Mouse (Mus musculus) midbrain, embryonic 12.5 days (tissue): ENCODE results near the gene Ltb. TPM values are rescaled to one million over a fixed set of nuclear protein-coding genes. Genes with fewer than 3 reads are reported as not detected.

Experiments used
- ATAC-seq: fragments of 200-750 bp; cut with Nextera tagmentation; 2 replicates; pipeline ENCODE4 v1.8.0; 2017; ENCODE audit warnings: low read depth, moderate TSS enrichment, moderate library complexity; ENCODE audit not compliant: low FRiP score
- H3K27ac ChIP-seq: fragments of 300-500 bp; sonication (generic); replicated peaks from 2 replicates; pipeline ENCODE4 v1.5.1; 2016; ENCODE audit warnings: mild to moderate bottlenecking
- H3K27me3 ChIP-seq: fragments of 300-500 bp; sonication (generic); 2 replicates; pipeline ENCODE4 v1.6.1; 2016; ENCODE audit warnings: mild to moderate bottlenecking
- H3K36me3 ChIP-seq: fragments of 300-500 bp; sonication (generic); 2 replicates; pipeline ENCODE4 v1.6.1; 2016
- H3K4me1 ChIP-seq: fragments of 300-500 bp; sonication (generic); 2 replicates; pipeline ENCODE4 v1.6.1; 2016
- H3K4me2 ChIP-seq: fragments of 300-500 bp; sonication (generic); replicated peaks from 2 replicates; pipeline ENCODE4 v1.6.1; 2016; ENCODE audit warnings: mild to moderate bottlenecking, moderate library complexity
- H3K4me3 ChIP-seq: fragments of 300-500 bp; sonication (generic); 2 replicates; pipeline ENCODE4 v1.5.1; 2016; ENCODE audit warnings: mild to moderate bottlenecking
- H3K9ac ChIP-seq: fragments of 300-500 bp; sonication (generic); replicated peaks from 2 replicates; pipeline ENCODE4 v1.6.1; 2016; ENCODE audit warnings: mild to moderate bottlenecking, moderate library complexity
- H3K9me3 ChIP-seq: fragments of 300-500 bp; sonication (generic); 2 replicates; pipeline ENCODE4 v1.6.1; 2016; ENCODE audit warnings: mild to moderate bottlenecking
- WGBS: fragments of 180-500 bp; shearing (Covaris S2); methylation state at CpG from one replicate; pipeline ENCODE4 v1.1.7; 2016; 5-methylcytosine and 5-hydroxymethylcytosine counted together
- polyA plus RNA-seq: library from polyadenylated mRNA; unstranded; fragments of >200 nt; fragmentation: Nextera tagmentation; extraction: Ambion mirVana; gene quantifications from 2 replicates; pipeline ENCODE4 v1.2.1, GENCODE M21; 2016

The Ltb gene
- polyA plus RNA-seq, 1 experiment from 2014 or later: 0.48 TPM

- H3K4me1 ChIP-seq: peaks cover 11% of the 10 kb centered on the region
- peaks cover 95% of the 10 kb centered on the region for H3K36me3 ChIP-seq
- H3K27me3 ChIP-seq: no peaks in the 10 kb centered on the region
- H3K4me2 ChIP-seq: no peak overlapping the region
- no peaks in the 10 kb centered on the region for H3K9me3 ChIP-seq
- H3K9ac ChIP-seq: no peak overlapping the region
- no peak for ATAC-seq
- WGBS: 91% methylated on average over 8 of the region's 8 CpGs
- no peak overlapping the region for H3K27ac ChIP-seq
- H3K4me3 ChIP-seq: no peak overlapping the region
These were observed 36.5 kb upstream of the Ltb start for GRCm38 (mm10) chr17:35157661-35158175.

- H3K9ac ChIP-seq: no peak overlapping the region
These were observed 35.2 kb upstream of the Ltb start for GRCm38 (mm10) chr17:35158850-35159593.

DNA sequence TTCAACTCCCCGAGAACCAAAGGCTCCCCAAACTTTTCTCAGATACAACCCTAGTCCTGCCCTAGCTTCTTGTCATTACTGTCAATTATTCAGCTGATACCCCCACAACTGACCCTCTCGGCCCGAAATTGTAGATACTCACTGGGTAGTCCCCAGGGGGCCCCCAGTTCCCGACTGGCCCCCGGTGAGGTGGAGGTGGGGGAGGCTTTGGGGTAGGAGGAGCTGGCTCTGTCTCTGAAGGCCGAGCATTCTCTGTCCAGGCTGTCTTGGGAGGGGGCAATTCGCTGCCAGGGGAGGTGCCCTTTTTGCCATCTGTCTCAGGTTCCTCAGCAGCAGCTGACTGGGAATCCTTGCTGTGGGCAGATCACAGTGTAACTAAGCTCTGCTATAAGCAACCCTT lies 34.6 kb upstream of the Ltb start:
- no peak for ATAC-seq
- WGBS: 91% methylated on average over 7 of the region's 7 CpGs
- H3K36me3 ChIP-seq: peaks cover 76% of the 10 kb centered on the region
- no peak overlapping the region for H3K27ac ChIP-seq
- H3K4me1 ChIP-seq: peaks cover 18% of the 10 kb centered on the region
- H3K4me3 ChIP-seq: no peak overlapping the region
- no peaks in the 10 kb centered on the region for H3K27me3 ChIP-seq
- no peak overlapping the region for H3K9ac ChIP-seq
- no peak overlapping the region for H3K4me2 ChIP-seq
- no peaks in the 10 kb centered on the region for H3K9me3 ChIP-seq

More at GRCm38 (mm10) chr17:35158850-35159593, 35.2 kb upstream of the Ltb start:
- WGBS: 92% methylated on average over 16 of the region's 16 CpGs
- H3K4me2 ChIP-seq: no peak overlapping the region
- no peak for ATAC-seq
- H3K4me1 ChIP-seq: peaks cover 18% of the 10 kb centered on the region
- no peak overlapping the region for H3K27ac ChIP-seq
- no peaks in the 10 kb centered on the region for H3K27me3 ChIP-seq
- no peak overlapping the region for H3K4me3 ChIP-seq
- H3K9me3 ChIP-seq: no peaks in the 10 kb centered on the region
- peaks cover 82% of the 10 kb centered on the region for H3K36me3 ChIP-seq

- ATAC-seq: no peak
- Histone ChIP-seq H3K27me3 (no peaks in the 10 kb centered on the region), H3K4me3 (peak overlapping the region; percentile 99; the same call in 1 of the 2 replicates), H3K9ac (no peak overlapping the region), H3K9me3 (no peaks in the 10 kb centered on the region), H3K4me1 (peaks cover 26% of the 10 kb centered on the region), H3K4me2 (no peak overlapping the region), H3K27ac (no peak overlapping the region), H3K36me3 (peaks cover 58% of the 10 kb centered on the region)
- WGBS: 89% methylated on average over 11 of the region's 11 CpGs
These were observed 32.8 kb upstream of the Ltb start for GRCm38 (mm10) chr17:35161421-35161820.

DNA sequence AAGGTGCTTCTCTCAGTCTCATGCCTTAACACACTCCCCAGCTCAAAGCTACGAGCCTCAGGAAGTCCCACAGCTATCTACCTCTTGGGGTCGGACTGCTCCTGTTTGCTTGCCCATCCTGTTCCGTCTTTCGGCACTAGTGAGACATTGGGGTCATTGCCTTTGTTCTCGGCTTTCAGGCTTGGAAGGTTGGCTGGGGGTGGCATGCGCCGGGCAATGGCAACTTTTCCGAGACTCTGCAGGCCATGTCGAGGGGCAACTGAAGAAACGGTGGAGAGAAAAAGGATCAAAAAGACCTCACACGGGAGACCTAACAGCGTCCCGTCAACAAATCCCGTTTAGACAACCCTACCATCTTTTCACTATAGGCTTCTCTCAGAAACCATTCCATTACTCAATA lies 32.1 kb upstream of the Ltb start:
- peak overlapping the region; percentile 99 for H3K4me3 ChIP-seq
- peaks cover 29% of the 10 kb centered on the region for H3K4me1 ChIP-seq
- peak overlapping the region; percentile 100 for H3K9ac ChIP-seq
- ATAC-seq: no peak
- no peak overlapping the region for H3K27ac ChIP-seq
- 79% methylated on average over 14 of the region's 14 CpGs for WGBS
- peaks cover 51% of the 10 kb centered on the region for H3K36me3 ChIP-seq
- H3K4me2 ChIP-seq: peak overlapping the region; percentile 77
- H3K27me3 ChIP-seq: no peaks in the 10 kb centered on the region
- no peaks in the 10 kb centered on the region for H3K9me3 ChIP-seq

DNA sequence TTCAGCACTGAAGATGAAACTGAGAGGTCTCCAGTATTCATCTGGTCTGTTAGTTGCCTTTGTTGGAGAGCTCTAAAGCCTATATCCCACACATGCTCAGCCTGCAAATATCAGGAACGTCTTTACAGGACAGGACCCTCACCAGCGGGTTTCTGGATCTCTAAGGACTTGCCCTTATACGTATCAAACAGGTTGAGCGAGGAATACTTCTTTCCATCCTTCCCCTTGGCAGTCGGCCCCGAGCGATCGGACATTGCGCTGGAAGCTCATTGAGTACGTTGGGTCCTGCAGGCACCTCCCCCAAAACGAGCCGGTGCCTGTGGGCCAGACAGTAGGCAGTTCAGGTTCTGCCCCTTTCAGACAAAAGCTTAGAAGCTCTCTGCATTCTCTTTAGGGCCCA lies 31.5 kb upstream of the Ltb start:
- WGBS: 57% methylated on average over 12 of the region's 12 CpGs
- Histone ChIP-seq H3K27ac (peak overlapping the region; percentile 16; the same call in 1 of the 2 replicates), H3K27me3 (no peaks in the 10 kb centered on the region), H3K4me2 (peak overlapping the region; percentile 77), H3K4me3 (peak overlapping the region; percentile 99), H3K9ac (peak overlapping the region; percentile 100), H3K4me1 (peaks cover 29% of the 10 kb centered on the region), H3K9me3 (no peaks in the 10 kb centered on the region), H3K36me3 (peaks cover 45% of the 10 kb centered on the region)
- ATAC-seq: no peak

GRCm38 (mm10) chr17:35163326-35164081 lies 30.7 kb upstream of the Ltb start:
- H3K27me3 ChIP-seq: no peaks in the 10 kb centered on the region
- H3K36me3 ChIP-seq: peaks cover 37% of the 10 kb centered on the region
- peak overlapping the region; percentile 97 for H3K27ac ChIP-seq
- H3K4me2 ChIP-seq: peak overlapping the region; percentile 77
- peak overlapping the region; percentile 100 for H3K9ac ChIP-seq
- 15% methylated on average over 8 of the region's 8 CpGs for WGBS
- ATAC-seq: no peak
- peak overlapping the region; percentile 99 for H3K4me3 ChIP-seq
- no peaks in the 10 kb centered on the region for H3K9me3 ChIP-seq
- peaks cover 29% of the 10 kb centered on the region for H3K4me1 ChIP-seq

DNA sequence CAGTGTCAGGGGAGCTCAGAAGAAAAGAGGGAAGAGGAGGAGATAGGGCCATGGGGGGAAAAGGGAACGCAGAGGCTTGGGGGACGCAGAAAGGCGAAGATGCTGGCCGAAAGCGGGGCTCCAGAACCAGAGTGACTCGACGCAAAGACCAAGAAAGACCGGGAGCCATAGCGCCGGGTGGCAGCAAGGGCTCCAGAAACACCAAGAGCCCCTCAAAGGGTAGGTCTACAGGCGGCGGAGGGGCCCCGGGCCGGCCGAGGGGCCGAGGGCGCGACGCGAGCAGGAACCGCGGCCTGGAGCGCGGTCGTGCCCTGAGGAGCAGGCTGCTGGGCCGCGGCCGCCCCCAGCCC lies 30.0 kb upstream of the Ltb start:
- Histone ChIP-seq H3K27ac (peak overlapping the region; percentile 97), H3K4me2 (peak overlapping the region; percentile 77), H3K27me3 (no peaks in the 10 kb centered on the region), H3K9me3 (no peaks in the 10 kb centered on the region), H3K36me3 (peaks cover 30% of the 10 kb centered on the region), H3K4me3 (peak overlapping the region; percentile 99), H3K4me1 (peaks cover 30% of the 10 kb centered on the region), H3K9ac (peak overlapping the region; percentile 100)
- WGBS: 0% methylated on average over 25 of the region's 28 CpGs
- ATAC-seq: no peak

GRCm38 (mm10) chr17:35164568-35165450 lies 29.4 kb upstream of the Ltb start, which contains the start of gene Prrc2a:
Gene Prrc2a (minus strand): TSS chr17:35164897.
- Histone ChIP-seq H3K4me2 (peak within 1 kb of the TSS; percentile 77), H3K9ac (peak within 1 kb of the TSS; percentile 100), H3K4me3 (peak within 1 kb of the TSS; percentile 99), H3K9me3 (no peaks in the 10 kb centered on the region), H3K4me1 (peaks cover 30% of the 10 kb centered on the region), H3K27me3 (no peaks in the 10 kb centered on the region), H3K36me3 (peaks cover 24% of the 10 kb centered on the region), H3K27ac (peak within 1 kb of the TSS; percentile 97)
- WGBS: under 1% methylated on average over 64 of the region's 89 CpGs
- ATAC-seq: peak; percentile 93

- Histone ChIP-seq H3K4me2 (peak overlapping the region; percentile 77), H3K4me3 (peak overlapping the region; percentile 99), H3K27ac (peak overlapping the region; percentile 97), H3K36me3 (peaks cover 16% of the 10 kb centered on the region), H3K27me3 (no peaks in the 10 kb centered on the region), H3K4me1 (peaks cover 30% of the 10 kb centered on the region), H3K9me3 (no peaks in the 10 kb centered on the region), H3K9ac (peak overlapping the region; percentile 68)
- 24% methylated on average over 12 of the region's 12 CpGs for WGBS
- ATAC-seq: peak; percentile 85; the same call in 1 of the 2 replicates
These were observed 28.6 kb upstream of the Ltb start for GRCm38 (mm10) chr17:35165451-35166155.
